Mouse (Mus musculus): Measurements from ENCODE around the gene Bcar3. TPM values are rescaled to one million over a fixed set of nuclear protein-coding genes. Genes with fewer than 3 reads are reported as not detected.

Gene Bcar3
- total RNA-seq, 1 experiment from 2014 or later: 51.4 TPM

DNA sequence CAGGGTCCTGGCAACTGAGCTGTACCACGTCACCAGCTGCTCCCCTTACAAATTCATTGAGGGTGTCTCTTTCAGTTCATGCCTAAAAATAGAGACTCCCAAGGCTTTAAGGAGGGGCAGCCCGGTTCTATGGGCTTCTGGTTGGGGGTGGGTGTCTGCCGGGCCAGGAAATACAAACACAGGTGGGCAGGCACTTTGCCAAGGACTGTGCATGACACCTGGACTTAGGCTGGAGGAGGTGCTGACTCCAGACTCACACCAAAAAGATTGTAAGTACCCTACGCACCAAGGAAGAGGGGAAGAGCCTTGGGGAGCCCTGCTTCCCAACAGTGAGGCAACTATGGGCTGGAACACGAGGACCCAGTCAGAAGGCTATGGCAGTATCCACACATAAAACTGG lies 44.1 kb downstream of the Bcar3 start:
- no peak for DNase-seq

DNA sequence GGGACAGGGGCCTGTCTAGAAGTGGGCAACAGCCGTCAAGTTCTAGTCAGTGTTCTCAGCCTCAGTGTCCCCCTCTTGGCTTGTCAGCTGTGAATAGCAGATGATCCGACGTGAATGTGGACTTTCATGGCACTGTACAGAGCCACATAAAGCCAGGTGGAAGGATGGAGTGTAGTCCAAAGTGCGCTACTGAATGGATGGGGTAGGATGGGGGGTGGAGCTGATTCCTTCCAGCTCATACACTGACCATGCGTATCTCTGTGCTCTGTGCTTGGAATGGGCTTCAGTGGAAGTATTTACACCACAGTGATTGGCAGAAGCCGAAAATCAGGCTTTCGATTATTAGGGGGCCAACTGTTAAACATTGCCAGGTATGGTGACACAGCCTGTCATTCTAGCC lies 45.0 kb downstream of the Bcar3 start:
- no peak for DNase-seq

DNA sequence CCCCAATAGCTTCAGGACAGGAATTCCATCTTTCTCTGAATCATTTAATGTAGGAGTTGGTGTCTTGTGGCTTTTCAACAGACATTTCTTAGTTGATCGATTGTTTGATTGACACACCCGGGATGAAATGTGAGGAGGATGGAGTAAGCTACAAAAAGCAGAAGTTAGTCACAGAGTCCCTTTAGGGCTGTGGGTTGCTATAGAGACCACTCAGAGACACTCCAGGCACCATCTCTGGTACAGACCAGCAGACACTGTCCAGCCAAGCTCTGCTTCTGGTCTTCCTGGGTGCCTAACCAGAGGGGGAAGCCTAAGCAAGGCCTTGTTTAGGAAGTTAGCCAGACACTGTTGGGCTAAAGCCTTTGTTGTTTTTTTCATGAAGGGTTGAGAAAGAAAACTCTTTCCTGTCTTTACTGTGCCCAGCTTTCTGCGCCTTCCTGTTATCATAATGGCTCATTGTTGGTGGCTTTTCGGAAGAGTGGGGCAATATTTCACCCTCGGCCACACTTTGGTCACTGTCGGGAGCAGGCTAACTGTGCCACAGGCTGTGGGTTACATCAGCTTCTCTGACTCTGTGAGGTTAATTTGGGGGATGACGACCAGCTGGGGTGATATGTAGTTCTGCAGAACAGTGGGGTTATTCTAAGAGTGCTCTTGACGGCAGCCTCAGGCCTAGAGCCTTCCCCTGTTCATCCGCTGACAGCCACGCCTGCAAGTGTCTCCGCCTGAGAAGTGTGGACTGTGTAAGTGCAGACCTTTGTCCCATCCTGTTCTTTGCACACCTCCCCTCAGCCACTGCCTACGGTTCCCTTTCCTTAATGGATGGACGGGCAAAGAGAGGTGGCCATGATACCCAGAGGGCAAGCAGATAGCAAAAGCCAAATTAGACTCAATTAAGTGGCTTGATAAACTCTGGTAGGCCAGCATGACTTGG lies 46.5 kb downstream of the Bcar3 start:
- DNase-seq: no peak

DNA sequence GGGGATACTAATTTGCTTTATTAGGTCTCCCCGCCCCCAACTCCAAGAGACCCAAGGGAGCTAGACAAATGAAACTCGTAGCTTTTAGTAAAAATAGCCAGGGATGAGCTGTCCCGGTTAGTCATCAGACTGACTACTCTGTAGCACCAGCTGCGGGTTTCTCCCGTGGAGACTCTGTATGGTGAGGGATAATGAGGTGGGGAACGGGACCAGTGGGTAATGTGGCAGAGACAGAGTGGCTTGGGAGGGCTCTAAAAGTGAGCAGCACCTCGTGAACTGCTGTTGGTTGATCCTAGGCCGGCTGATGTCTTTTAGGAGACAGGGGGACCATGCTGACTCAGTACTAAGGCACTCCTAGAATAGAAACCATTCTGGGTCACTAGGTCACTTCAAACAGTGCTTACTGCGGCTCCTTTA lies 49.5 kb downstream of the Bcar3 start:
- DNase-seq: no peak

DNA sequence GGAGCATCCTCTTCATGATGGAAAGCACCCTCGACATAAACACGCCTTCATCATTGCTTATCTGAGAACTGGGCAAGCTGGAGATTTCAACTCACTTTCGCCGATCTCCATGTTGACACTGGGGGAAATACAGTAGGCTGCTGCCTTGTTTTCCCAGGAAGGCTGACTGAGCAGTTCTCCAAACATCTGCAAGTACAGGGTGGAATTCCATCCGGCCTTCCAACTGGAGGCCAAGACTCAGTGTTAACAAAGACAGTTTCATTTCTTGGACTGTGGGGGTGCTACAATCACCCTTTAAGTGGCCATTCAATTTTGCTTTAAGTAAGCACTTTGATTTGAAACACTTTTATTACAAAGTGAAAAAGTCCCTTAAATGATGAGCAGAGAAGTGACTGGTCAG lies 50.4 kb downstream of the Bcar3 start:
- no peak for DNase-seq

DNA sequence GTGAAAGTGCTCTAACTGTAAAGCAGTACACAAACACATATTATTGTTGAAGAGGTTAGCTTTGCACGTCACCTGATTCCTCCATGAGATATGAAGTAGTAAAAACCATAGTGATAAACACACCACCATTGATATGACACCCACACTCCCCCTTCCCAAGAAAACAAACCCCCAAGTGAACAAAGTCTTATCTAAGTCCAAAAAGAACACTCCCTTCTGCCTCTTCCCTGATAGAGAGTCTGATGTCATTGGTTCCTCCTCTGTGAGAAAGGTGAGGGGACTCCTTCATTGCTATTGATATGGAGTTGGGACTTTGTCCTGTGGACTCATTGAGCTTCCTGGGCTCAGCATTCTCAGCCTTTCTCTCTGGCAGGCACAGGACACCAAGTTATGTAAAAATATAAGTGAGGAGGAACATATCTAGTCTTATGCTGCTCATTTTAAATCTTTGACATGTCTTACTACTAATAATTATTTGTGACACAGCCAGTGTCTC lies 52.1 kb downstream of the Bcar3 start:
- DNase-seq: no peak

DNA sequence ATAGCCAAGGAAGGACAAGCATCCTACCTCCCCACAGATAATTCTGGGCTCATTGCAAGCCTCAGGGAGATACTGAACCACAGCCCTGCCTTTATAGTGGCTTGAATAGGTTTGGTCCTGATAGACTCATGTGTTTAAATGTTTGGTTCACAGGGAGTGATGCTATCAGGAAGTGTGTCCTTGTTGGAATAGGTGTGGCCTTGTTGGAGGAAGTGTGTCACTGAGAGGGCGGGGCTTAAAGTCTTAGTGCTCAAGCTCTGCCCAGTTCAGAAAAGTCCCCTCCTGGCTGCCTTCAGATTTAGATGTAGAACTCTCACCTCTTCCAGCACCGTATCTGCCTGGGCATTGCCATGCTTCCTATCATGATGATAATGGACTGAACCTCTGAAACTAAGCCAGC lies 52.7 kb downstream of the Bcar3 start:
- DNase-seq: no peak

DNA sequence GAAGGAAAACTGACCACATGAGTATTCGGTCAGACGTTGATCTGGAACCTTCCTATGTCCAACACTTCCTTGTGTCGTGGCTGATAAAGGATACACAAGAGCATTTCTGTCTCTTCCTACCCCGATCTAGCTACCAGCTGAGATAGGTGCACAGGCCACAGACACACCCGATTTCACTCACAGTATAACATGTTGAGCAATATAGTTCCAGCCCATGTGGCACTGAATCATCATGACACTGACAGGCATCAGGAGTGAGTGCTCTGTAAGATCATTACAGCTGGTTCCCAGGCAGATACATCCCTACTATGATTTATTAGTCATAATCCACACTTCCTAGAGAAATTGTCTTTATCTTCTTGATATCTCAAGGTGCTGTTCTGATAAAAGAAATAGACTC lies 54.7 kb downstream of the Bcar3 start:
- no peak for DNase-seq

DNA sequence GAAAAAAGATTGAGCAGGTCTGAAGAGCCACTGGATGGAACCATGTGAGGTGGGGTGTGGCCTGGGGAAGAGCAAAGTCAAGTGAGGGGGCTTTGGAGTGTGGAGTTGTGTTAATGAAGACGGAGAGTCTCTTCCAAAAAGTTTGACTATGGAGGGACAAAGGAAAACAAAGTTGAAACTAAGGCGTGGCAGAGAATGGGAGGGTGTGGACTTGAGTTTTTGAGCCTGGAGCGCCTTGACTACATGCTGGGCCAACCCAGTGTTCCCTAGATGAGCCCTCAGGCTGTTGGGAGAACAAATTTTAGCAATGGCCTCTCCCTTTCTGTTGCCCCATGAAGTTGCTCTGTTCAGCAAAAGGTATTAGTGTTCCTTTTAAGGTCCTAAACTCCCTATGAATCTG lies 58.9 kb downstream of the Bcar3 start:
- DNase-seq: no peak

DNA sequence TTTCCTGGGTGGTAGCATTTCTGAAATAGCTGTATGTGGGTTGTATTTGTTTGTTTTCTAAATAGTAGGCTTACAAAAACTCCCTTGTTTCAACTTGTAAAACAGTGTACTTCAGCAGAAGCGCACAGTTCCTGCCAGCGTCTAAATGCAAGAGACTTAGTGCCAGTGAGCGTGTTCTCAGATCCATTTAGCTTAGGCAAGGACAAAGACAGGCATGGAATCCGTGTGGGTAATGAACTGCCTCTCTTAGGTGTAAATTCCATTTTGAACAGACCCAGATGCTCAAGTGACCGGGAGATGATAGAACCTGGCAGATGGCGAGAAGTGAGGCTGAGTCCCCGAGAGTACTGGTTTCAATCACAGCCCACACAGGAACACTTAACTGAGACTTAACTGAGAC lies 65.5 kb downstream of the Bcar3 start:
- DNase-seq: no peak

DNA sequence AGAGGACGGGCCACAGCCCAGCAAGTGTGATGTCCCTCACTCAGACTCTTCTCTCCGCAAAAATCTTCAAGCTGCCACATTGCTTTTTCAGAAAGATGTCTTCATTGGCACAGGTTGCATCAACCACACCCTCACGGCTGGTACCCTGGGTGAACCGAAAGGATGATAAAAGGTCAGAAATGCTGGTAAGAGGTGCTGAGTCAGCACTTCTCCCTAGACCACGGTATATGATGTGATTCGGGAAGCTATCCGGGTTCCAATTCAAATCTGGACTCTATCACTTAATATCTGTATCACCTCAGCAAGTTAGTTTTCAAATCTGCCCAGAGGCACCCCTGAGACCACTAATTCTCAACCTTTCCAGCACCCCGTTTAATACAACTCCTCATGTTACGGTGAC lies 66.0 kb downstream of the Bcar3 start:
- no peak for DNase-seq

DNA sequence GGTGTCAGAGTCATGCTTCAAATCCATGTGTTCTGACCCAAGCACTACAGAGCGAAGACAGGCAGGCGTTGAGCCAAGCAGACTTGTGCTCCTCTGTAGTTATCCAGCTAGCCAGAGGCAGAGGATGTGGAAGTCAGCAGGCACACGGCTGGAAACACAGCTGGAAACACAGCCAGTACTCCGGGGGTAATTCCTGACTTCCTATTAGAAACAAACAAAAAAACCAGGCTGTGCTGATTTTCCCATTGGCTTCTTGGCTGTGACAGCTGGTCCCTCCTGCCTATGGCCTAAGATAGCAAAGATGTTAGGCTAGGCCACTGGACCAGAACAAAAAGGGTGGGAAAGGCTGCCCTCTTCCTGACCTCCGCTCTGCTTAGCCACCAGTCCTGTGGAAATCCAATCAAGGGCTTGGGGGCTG lies 66.8 kb downstream of the Bcar3 start:
- peak; percentile 26 for DNase-seq

DNA sequence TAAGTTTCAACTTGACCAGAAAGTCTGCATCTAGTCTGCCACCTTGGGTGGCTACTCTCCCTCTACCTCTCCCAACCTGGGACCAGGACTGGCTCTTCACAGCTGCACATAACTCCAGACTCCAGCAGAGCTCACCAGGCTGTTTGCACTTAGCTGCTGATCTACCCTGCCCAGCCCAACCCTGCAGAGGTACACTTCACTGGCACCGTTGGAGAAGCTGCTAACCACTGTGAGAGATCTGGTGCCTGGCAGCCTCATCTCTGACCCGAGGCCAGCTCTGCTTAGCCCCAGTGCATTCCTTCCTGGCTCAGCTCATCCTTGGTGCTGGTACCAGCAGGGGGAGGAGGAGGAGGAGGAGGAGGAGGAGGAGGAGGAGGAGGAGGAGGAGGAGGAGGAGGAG lies 68.8 kb downstream of the Bcar3 start:
- peak; percentile 29 for DNase-seq

DNA sequence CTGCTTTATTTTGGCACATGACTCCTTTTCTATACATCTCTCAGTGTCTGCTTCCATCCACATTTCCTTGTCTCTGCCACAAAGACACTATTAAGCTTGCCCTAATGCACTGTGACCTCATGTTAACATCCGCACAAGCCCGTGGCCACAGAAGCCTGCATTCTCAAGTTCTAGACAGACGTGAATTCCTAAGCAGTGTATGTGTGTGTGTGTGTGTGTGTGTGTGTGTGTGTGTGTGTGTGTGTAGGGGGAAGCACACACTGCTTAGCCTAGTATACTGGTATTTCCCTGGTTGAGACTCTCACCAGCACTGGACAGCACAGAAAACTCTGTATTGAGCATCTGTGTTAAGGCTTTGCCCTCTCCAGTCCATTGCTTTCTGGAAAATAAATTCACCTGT lies 70.6 kb downstream of the Bcar3 start:
- DNase-seq: no peak

DNA sequence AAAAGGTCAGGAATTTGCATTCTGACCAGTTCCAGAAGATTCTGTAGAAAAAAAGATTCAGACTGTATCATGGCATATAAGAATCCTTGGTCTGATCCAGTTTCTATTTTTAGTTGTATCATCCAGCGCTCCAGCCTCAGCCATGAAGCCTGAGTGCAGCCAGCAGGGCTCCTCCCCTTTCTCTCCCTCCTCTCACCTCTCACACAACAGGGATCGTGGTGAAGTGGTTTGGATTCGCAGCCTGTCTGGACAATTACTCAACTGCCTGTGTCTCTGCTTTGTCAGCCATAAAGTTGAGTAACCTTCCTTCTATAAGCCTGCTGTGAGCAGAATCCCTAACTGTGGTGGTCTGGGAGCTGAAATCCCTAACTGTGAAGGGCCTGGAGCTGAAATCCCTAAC lies 71.4 kb downstream of the Bcar3 start:
- DNase-seq: peak; percentile 79

DNA sequence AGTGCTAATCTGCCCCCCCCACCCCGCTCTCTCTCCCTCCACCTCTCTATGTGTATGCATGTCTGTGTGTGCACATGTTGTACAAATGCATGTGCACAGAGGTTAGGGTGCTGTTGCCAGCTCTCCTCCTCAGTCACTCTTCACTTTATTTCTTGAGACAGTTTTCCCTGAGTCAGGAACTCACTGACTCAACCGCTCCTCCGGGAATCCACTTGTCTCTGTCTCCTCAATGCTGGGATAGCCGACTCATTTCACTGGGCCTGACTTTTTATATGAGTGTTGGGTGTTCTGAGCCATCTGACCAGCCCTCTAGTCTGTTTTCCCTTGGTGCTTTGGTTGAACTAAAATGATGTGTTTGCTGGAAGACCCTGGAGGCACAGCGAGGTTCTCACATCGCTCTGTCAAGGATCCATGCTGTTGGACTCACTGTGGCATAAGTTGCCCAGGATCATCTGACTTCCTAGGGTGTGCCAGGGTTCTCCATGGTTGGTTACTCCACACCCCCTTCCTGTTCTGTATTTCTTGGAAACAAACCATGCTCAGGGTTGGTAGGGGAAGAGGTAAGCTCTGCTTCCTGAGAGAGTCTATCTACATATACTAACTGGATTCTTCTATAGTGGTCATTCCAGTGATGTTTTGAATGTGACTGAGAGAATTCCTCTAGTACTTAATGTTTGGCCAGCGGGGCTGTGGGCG lies 77.9 kb downstream of the Bcar3 start:
- DNase-seq: no peak

DNA sequence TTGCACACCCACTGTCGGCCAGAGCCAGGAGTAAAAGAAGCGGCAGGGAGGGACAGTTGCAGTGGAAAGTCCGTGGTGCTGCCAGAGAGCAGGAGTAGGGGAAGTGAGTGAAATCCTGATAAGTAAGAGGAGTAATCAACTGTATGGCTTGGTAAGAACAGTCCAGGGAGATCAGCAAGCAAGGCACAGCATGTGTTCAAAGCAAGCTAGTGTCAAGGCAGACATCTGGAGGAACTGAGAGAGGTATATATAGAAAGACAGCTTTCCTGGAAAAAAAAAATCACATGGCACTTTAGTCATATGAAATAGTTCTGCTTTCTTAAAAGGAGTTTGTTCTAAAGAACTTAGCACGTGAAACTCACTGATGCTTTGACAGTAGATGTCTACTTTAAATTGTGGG lies 78.7 kb downstream of the Bcar3 start:
- DNase-seq: no peak

DNA sequence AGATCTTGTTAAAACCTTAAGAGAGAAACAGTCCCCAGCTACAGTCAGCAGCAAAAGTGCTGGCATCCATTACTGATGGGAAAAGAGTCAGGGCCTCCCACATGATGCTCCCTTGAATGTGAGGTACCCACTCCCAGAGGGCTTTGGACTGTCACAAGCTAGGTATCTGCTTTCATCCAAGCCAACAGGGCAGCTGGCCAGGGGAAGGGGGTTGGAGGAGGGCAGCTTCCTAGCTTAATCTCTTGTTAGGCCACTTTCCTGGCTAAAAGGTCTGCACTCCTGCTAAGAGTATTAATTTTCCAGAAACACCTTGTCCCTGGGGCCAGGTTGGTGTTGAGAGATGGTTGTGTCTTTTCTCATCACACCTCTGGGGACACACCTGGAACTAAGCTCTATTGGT lies 82.1 kb downstream of the Bcar3 start:
- no peak for DNase-seq

DNA sequence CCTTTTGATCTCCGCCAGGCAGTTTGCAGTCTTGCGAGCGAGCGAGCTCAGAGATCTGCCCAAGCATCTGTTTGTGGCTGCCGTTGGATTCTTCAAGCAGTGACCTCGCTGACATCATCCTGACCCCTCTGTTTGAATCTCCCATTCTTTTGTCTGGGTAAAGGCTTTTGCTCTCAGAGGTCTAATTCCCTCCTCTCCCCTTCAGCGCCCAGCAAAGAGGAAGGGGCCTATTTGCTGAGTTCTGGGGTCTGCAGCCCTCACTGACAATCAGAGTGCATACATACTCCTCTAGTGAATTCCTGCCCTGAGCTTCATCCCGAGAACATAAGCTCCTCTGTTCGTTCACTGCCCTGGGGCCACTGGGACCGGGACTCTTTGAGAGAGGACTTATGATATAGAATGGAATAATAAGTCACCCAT lies 82.5 kb downstream of the Bcar3 start:
- no peak for DNase-seq

DNA sequence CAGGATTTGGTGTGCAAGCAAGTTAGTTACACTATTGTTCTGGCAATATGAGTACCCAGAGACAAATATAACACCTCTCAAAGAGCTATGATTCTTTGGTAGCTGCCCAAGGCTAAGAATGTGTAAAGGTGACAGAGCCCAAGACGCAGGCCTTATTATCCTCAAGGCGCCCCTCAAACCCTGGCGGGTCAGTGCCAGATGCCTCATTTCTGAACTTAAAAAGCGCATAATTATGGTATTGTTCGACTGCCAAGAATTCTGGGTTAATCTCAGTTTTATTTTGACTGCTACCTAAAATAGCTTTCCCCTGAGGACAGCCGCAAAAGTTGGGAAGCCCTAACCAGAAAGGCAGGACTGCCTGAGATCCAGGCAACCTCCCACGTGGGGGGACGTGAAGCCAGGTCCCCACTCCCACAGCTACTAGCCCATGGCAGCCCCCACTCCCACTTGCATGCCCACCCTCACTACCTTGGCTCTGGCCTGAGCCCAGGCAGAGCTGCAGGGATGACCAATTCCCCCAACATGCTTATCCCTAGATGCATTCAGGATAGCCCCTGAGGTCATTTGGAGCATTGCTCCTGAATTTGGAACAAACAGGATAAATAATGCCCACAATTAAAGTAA lies 83.0 kb downstream of the Bcar3 start:
- no peak for DNase-seq

DNA sequence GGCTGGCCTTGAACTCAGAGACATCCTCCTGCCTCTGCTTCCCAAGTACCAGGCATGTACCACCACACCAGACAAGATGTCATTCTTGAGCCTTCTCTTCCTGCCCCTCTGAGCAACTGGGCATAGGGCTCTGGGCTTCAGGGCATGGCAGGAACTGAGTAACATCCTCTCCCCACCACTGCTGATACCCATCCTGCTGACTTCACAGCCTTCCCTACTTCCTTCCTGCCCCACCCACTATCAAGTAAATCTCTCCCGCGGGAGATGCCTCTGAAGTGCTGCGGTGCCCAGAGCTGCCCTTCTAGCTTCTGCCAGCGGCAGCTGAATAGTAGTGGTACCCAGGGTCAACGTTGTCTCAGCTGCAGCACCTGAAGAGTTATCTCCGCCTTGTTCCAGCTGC lies 84.7 kb downstream of the Bcar3 start:
- DNase-seq: no peak

DNA sequence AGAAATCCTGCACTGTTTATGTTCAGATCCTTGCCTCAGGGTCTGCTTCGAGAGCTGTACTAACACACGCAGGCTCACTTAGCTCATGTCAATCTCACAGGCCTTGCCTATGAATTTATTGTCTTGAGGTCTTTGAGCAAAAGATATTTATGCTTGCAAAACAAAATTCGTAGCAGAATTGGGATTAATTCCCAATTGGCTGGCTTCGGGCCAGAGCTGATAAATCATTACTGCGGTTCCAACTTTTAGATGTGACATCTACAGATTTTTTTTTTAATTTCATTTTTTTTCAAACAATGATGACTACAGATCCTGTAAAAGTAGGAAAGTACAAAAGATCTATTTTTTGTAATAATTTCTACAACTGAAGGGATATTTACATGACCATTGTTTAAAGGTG lies 86.8 kb downstream of the Bcar3 start:
- DNase-seq: peak; percentile 40

DNA sequence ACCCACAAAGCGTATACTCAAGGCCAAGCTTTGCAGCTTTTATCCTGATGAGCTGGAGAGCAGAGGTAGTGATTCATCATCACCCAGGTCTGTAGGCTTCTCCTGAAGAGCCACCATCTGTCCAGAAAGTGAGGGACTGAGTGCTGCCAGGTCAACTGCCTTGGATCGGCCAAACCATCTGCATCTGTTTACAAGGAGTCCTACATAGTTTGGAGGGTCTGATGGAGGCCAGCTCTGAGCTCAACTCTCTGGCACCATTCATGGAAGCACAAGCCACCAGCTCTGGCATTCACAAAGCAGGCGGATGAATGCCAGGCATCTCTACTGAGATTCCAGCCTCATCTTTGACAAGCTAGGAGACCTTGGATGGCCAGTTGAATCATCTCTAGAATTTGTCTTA lies 87.7 kb downstream of the Bcar3 start:
- peak; percentile 59 for DNase-seq

Measured in adrenal gland, postnatal 14 days (tissue).